Mouse (Mus musculus) left cerebral cortex, adult 18-20 months (tissue): ENCODE measurements around the gene Nol3. TPM values are rescaled to one million over a fixed set of nuclear protein-coding genes. Genes with fewer than 3 reads are reported as not detected.

Experiments
- DNase-seq, 2 experiments: peaks; one replicate each; pipeline ENCODE4 v3.0.0; 2021 to 2022; ENCODE audit warnings: low spot score in 2 of 2, mixed read lengths in 1 of 2
- total RNA-seq, 2 experiments: library from RNA; stranded (reverse); gene quantifications; 2 replicates each; pipeline ENCODE4 v1.2.3; 2021

The Nol3 gene
- total RNA-seq, 2 experiments from 2014 or later: 9.4 to 10.8 TPM

GRCm38 (mm10) chr8:105305211-105306145 is 29.5 kb downstream of the Nol3 start, which contains the start of gene Elmo3:
Gene Elmo3, plus strand, starts transcription at chr8:105305601.
- DNase-seq: peak; percentile 56 to 61

- no peak for DNase-seq
These were observed 30.3 kb downstream of the Nol3 start for GRCm38 (mm10) chr8:105306146-105306691.

DNA sequence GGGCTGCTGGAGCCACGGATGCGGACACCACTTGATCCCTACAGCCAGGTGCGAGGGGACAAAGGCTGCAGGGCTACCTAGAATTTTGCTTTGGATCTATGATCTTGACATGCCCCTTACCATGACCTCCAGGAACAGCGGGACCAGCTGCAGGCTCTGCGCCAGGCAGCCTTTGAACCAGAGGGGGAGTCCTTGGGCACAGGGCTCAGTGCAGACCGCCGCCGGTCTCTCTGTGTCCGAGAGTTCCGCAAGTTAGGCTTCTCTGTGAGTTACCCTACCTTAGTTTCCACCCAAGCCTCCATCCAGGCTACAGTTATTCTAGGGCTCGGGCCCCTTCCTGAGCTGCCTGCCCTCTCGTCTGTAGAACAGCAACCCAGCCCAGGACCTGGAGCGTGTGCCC is 31.7 kb downstream of the Nol3 start:
- DNase-seq: no peak

DNA sequence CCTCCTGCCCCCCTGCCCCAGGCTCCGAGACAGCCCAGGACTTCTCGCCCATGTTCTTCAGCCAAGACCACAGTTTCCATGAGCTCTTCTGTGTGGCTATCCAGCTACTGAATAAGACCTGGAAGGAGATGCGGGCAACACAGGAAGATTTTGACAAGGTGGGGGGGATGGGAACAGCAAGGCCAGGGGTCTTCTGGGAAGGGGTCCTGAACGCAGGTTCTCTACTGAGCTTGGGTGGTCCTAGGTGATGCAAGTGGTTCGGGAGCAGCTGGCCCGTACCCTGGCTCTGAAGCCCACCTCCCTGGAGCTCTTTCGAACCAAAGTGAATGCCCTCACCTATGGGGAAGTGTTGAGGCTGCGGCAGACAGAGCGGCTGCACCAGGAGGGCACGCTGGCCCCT is 32.5 kb downstream of the Nol3 start:
- no peak for DNase-seq

DNA sequence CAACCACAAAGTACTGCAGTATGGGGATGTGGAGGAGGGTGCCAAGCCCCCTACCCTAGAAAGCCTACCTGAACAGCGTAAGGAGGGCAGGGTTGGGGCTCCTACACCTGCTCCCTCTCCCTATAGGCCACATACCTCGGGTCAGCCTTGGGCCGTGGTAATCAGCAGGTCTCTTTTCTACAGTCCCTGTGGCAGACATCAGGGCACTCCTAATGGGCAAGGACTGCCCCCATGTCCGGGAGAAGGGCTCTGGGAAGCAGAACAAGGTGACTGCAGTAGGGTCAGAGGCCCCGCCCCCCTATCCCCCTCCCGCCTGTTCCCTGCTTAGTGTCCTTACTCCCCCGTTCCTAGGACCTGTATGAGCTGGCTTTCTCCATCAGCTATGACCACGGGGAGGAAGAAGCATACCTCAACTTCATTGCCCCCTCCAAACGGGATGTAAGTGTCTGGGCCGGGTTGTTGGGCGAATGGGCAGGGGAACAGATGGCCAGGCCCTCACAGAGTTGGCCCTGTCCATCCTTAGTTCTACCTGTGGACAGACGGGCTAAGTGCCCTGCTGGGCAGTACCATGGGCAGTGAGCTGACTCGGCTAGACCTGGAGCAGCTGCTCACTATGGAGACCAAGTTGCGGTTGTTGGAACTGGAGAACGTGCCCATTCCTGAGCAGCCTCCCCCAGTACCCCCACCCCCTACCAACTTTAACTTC is 33.4 kb downstream of the Nol3 start:
- DNase-seq: no peak

- DNase-seq: no peak
These were observed 34.2 kb downstream of the Nol3 start for GRCm38 (mm10) chr8:105310118-105310517.

DNA sequence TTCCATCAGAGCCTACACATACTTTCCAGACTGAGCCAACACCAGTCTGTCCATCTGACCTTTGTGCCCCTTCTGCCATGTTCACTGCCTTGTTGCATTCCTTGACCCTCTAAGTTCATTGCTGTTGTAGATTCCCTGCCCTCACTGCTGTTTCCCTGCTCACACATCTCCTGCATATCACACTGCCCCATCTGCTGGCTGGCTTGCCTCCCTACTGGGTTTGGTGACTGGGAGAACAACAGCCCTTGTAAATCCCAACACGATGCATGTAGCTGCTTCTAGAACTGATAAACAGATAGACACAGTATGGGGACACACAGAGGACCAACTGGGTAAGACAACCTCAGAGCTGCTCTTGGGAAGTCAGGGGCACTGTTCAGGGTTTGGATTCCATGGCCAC is 35.8 kb downstream of the Nol3 start:
- no peak for DNase-seq

GRCm38 (mm10) chr8:105312891-105313481 is 37.0 kb downstream of the Nol3 start:
- DNase-seq: no peak

DNA sequence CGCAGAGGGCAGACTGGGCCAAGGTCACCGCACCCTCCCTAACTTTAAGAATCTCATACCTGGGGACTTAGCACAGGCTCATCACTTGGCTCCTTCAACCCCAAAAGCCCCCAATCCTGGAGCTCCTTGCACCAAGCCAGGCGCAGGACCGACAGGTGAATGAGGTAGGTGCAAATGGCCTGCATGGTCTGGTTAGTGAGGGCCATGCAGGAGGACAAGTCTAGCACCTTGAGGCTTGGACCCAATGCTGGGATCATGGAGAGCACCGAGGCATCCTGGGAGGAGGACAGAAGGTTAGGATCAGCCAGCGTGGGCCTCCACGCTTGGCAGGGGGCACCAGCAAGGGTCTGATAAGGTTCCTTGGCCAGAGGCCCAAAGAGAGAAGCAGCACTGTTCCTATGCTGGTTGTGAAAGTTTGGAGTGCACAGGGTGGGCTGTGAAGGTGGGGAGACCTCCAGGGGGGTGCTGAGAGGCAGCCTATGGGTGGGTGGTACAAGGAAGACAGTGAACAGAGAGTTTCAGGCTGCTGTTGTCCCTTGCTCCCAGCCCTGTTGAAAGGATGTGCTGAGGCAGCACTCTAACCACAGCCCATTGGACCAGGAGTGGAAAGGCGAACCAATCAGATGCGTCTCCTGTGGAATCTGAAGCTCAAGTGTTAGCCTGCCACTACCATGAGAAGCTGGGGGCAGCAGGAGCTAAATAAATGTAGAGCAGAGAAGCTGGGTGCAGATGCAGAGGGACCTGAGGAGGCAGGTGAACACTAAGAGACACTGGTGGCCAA is 37.9 kb downstream of the Nol3 start:
- no peak for DNase-seq

DNA sequence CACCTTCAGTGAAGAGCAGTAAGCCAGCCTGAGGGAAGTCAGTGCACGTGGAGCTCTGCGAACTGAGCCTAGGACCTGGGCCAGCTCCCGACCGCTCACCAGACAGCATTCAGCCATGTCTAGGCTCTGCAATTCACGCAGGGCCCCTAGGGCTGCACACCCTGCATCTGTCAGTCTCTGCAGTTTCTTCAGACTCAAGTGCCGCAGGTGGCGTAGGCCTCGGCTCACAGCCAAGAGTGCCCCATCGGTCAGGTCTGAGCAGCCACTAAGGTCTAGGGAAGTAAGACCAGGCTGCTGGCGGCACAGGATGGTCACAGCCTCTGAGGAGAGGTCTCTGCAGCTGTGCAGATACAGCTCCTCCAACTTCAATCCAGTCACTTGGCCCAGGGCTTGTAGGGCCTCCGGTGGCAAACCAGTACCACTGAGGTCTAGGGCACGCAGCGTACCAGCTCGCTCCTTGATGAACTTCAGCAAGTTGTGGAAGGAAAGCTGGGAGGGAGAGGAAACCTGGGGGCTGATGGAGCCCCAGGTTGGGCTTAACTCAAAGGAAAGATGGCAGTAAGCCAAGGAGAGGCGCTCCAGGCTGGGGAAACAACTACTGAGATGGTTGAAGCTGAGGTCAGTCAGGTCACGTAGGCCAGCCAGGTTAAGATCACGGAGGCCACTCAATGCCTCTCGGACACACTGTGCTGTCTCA is 39.3 kb downstream of the Nol3 start:
- DNase-seq: no peak

- DNase-seq: no peak
These were observed 42.0 kb downstream of the Nol3 start for GRCm38 (mm10) chr8:105317941-105318340.

GRCm38 (mm10) chr8:105318662-105319190 is 42.8 kb downstream of the Nol3 start:
- DNase-seq: no peak

DNA sequence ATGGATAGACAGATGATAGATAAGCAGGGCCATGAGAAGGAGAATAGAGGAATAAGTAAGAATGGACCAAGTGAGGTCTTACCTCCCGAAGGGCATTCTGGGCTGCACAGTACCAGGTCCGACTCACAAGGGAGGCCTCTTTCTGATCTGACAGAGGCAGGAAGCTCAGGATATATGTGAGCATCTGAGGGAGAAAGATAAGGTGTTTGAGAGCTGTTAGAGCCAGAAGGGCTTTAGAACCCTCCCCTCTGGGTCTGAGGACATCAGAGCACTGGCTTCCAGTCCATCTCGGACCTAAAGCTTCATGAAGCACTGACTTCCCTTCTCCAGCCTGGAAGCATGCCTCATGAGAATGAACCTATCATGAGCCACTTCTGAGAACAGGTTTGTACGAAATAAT is 47.2 kb downstream of the Nol3 start:
- DNase-seq: no peak

- no peak for DNase-seq
These were observed 49.7 kb downstream of the Nol3 start for GRCm38 (mm10) chr8:105325641-105326093.

DNA sequence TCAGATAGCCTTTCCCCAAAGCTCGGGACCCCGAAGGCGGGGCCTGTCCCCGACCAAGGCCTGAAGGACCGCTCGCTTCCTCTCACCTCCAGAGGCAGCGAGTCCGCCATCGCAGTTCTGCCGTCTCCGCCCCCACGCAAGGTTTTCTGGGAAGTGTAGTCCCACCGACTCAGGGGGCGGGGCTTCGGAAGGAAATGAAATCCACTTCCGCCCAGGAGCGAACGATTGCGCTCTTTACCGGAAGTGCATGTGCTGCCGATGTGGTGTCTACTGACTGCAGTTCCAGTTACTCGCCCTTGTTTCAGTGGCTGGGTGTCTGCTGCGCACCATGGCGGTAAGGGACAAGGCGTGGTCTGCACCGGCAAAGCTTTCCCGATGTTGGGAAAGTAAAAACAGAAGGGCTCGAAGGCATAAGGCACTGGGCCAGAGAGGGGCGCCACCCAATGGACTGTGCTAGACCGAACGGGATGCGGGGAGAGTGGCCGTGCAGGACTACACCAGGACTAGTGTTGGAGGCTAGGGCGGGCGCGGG is 50.3 kb downstream of the Nol3 start, which contains the start of the genes Lrrc29 and Tmem208:
TSS of gene Lrrc29 (minus strand) at position 138 of the 532 bp plus-strand sequence.
TSS of gene Tmem208 (plus strand) at position 214 of the 532 bp plus-strand sequence.
- DNase-seq: peak; percentile 97 to 98

GRCm38 (mm10) chr8:105326968-105327367 is 51.0 kb downstream of the Nol3 start:
- no peak for DNase-seq

DNA sequence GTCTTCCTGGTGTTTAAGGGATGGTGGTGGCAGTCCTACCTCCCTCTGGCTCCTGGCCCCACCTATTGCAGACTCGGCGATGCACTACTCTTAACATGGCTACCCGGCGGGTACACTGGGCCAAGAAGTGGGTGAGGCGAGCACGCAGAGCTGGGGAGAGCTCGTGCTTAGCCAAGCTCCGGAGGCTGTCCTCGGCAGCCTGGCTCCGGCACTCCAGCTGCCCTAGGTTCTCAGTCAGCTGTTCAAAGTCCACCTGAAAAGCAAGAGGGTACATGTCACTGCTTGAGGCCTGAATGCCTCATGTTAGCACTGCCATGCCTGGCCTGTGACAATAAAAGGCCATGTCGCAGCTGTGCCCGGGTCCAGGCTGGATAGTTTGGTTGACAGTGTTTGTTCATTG is 54.4 kb downstream of the Nol3 start:
- DNase-seq: no peak

- no peak for DNase-seq
These were observed 55.5 kb downstream of the Nol3 start for GRCm38 (mm10) chr8:105331469-105331868.
